Mouse (Mus musculus) hindbrain, embryonic 15.5 days (tissue): ENCODE measurements around the gene Lats2. TPM values are rescaled to one million over a fixed set of nuclear protein-coding genes. Genes with fewer than 3 reads are reported as not detected.
"Not testable (repeated sequence)": the region's sequence is repeated elsewhere in the genome, so short reads cannot be mapped to it uniquely, and the experiment has no call there.

Experiments
- ATAC-seq: fragments of 200-750 bp; cut with Nextera tagmentation; 2 replicates; pipeline ENCODE4 v1.8.0; 2017; ENCODE audit warnings: low read depth, moderate number of reproducible peaks, moderate TSS enrichment; ENCODE audit not compliant: low FRiP score
- H3K27ac ChIP-seq: fragments of 300-500 bp; sonication (generic); replicated peaks from 2 replicates; pipeline ENCODE4 v1.5.1; 2015; ENCODE audit warnings: mild to moderate bottlenecking, inconsistent platforms
- H3K27me3 ChIP-seq: fragments of 300-500 bp; sonication (generic); 2 replicates; pipeline ENCODE4 v1.6.1; 2015; ENCODE audit warnings: control low read depth, inconsistent platforms
- H3K36me3 ChIP-seq: fragments of 300-500 bp; sonication (generic); 2 replicates; pipeline ENCODE4 v1.6.1; 2015; ENCODE audit warnings: control low read depth, inconsistent platforms
- H3K4me1 ChIP-seq: fragments of 300-500 bp; sonication (generic); replicated peaks from 2 replicates; pipeline ENCODE4 v1.6.1; 2015; ENCODE audit warnings: control low read depth, inconsistent platforms
- H3K4me2 ChIP-seq: fragments of 300-500 bp; sonication (generic); 2 replicates; pipeline ENCODE4 v1.6.1; 2015; ENCODE audit warnings: moderate library complexity, mild to moderate bottlenecking, inconsistent platforms
- H3K4me3 ChIP-seq: fragments of 300-500 bp; sonication (generic); 2 replicates; pipeline ENCODE4 v1.5.1; 2015; ENCODE audit warnings: mild to moderate bottlenecking, inconsistent platforms
- H3K9ac ChIP-seq: fragments of 300-500 bp; sonication (generic); 2 replicates; pipeline ENCODE4 v1.6.1; 2015; ENCODE audit warnings: inconsistent platforms
- H3K9me3 ChIP-seq: fragments of 300-500 bp; sonication (generic); 2 replicates; pipeline ENCODE4 v1.6.1; 2016; ENCODE audit warnings: control low read depth, inconsistent platforms
- WGBS: fragments of 180-500 bp; shearing (Covaris S2); methylation state at CpG from one replicate; pipeline ENCODE4 v1.1.7; 2015; 5-methylcytosine and 5-hydroxymethylcytosine counted together
- microRNA-seq: library from miRNA; unstranded; fragments of <30 nt; microRNA quantifications from one replicate; pipeline ENCODE4, GENCODE M21; 2016
- polyA plus RNA-seq: library from polyadenylated mRNA; unstranded; fragments of >200 nt; fragmentation: Nextera tagmentation; extraction: Ambion mirVana; gene quantifications from 2 replicates; pipeline ENCODE4 v1.2.1, GENCODE M21; 2015

The Lats2 gene
- polyA plus RNA-seq, 1 experiment from 2014 or later, result 8.2 TPM

GRCm38 (mm10) chr14:57663630-57664029 lies 94.6 kb downstream of the Lats2 start:
- Histone ChIP-seq H3K27me3 (no peaks in the 10 kb centered on the region), H3K4me1 (peaks cover 31% of the 10 kb centered on the region), H3K4me3 (peak overlapping the region; percentile 76), H3K9ac (no peak overlapping the region), H3K4me2 (peak overlapping the region; percentile 96), H3K9me3 (no peaks in the 10 kb centered on the region), H3K36me3 (no peaks in the 10 kb centered on the region), H3K27ac (no peak overlapping the region)
- no peak for ATAC-seq
- WGBS, result 34% methylated on average over 1 of the region's 1 CpGs

GRCm38 (mm10) chr14:57658301-57658700 lies 99.9 kb downstream of the Lats2 start:
- H3K4me3 ChIP-seq, result no peak overlapping the region
- H3K9me3 ChIP-seq, result no peaks in the 10 kb centered on the region
- H3K36me3 ChIP-seq, result no peaks in the 10 kb centered on the region
- no peak overlapping the region for H3K4me2 ChIP-seq
- no peak overlapping the region for H3K9ac ChIP-seq
- no peak for ATAC-seq
- peaks cover 8% of the 10 kb centered on the region; the same call in 1 of the 2 replicates for H3K4me1 ChIP-seq
- no peaks in the 10 kb centered on the region for H3K27me3 ChIP-seq
- WGBS, result 95% methylated on average over 4 of the region's 4 CpGs
- no peak overlapping the region for H3K27ac ChIP-seq

GRCm38 (mm10) chr14:57657500-57657899 lies 100.7 kb downstream of the Lats2 start:
- no peak overlapping the region for H3K27ac ChIP-seq
- H3K9ac ChIP-seq, result no peak overlapping the region
- H3K36me3 ChIP-seq, result no peaks in the 10 kb centered on the region
- 95% methylated on average over 2 of the region's 2 CpGs for WGBS
- H3K27me3 ChIP-seq, result no peaks in the 10 kb centered on the region
- H3K9me3 ChIP-seq, result no peaks in the 10 kb centered on the region
- no peak overlapping the region for H3K4me2 ChIP-seq
- H3K4me3 ChIP-seq, result no peak overlapping the region
- 0 out of 2 replicates have a peak, but pooled peaks cover 2% of the 10 kb centered on the region for H3K4me1 ChIP-seq
- ATAC-seq, result no peak

GRCm38 (mm10) chr14:57656519-57656918 lies 101.7 kb downstream of the Lats2 start:
- ATAC-seq, H3K36me3 ChIP-seq, H3K27me3 ChIP-seq, H3K4me2 ChIP-seq, H3K27ac ChIP-seq, H3K9ac ChIP-seq, H3K9me3 ChIP-seq, H3K4me1 ChIP-seq, H3K4me3 ChIP-seq: not testable (repeated sequence)
- 91% methylated on average over 3 of the region's 3 CpGs for WGBS

- Histone ChIP-seq H3K9me3 (no peaks in the 10 kb centered on the region), H3K27ac (no peak overlapping the region), H3K4me1 (no peaks in the 10 kb centered on the region), H3K4me3 (no peak overlapping the region), H3K4me2 (no peak overlapping the region), H3K27me3 (no peaks in the 10 kb centered on the region), H3K9ac (no peak overlapping the region), H3K36me3 (no peaks in the 10 kb centered on the region)
- no peak for ATAC-seq
Measured at GRCm38 (mm10) chr14:57649501-57649900, 108.7 kb downstream of the Lats2 start.

- WGBS, result 91% methylated on average over 4 of the region's 4 CpGs
- H3K4me3 ChIP-seq, result no peak overlapping the region
- no peaks in the 10 kb centered on the region for H3K4me1 ChIP-seq
- ATAC-seq, result no peak
- H3K27me3 ChIP-seq, result no peaks in the 10 kb centered on the region
- no peak overlapping the region for H3K9ac ChIP-seq
- no peak overlapping the region for H3K27ac ChIP-seq
- 0 out of 2 replicates have a peak, but pooled peaks cover 6% of the 10 kb centered on the region for H3K36me3 ChIP-seq
- no peak overlapping the region for H3K4me2 ChIP-seq
- H3K9me3 ChIP-seq, result no peaks in the 10 kb centered on the region
Measured at GRCm38 (mm10) chr14:57646155-57646554, 112.0 kb downstream of the Lats2 start.

Small RNA genes lying within 50 kb of the gene (microRNA-seq; reads per million reads assigned to microRNA genes)
- gene Mir3077, result not detected

Other genes starting within 250 kb of the Lats2 start
- 6.1 and 7.4 TPM in 2 replicates for gene Il17d, start 233.6 kb downstream of the Lats2 start, polyA plus RNA-seq
- gene Eef1akmt1, start 186.8 kb downstream of the Lats2 start, polyA plus RNA-seq, result 89.6 and 94.9 TPM in 2 replicates
- gene Xpo4, start 93.0 kb downstream of the Lats2 start, polyA plus RNA-seq, result 11.6 and 12.3 TPM in 2 replicates
- gene Gm49361, start 12.3 kb downstream of the Lats2 start, polyA plus RNA-seq, result not detected in 2 replicates
- gene Sap18, start 39.8 kb upstream of the Lats2 start, polyA plus RNA-seq, result 23.6 and 29.2 TPM in 2 replicates
- 8.4 and 10.6 TPM in 2 replicates for gene Ska3, start 67.8 kb upstream of the Lats2 start, polyA plus RNA-seq
- gene Mrpl57, start 67.8 kb upstream of the Lats2 start, polyA plus RNA-seq, result 144 and 153 TPM in 2 replicates
- gene Zdhhc20, start 131.9 kb upstream of the Lats2 start, polyA plus RNA-seq, result 35.3 and 37.1 TPM in 2 replicates
- gene Micu2, start 240.9 kb upstream of the Lats2 start, polyA plus RNA-seq, result 68.2 and 70.5 TPM in 2 replicates